Mouse (Mus musculus) hematopoietic stem cell, adult 5-6 weeks (primary cell): ENCODE results near the gene Synj2. TPM values are rescaled to one million over a fixed set of nuclear protein-coding genes. Genes with fewer than 3 reads are reported as not detected.

ENCODE experiments used
- ATAC-seq, 2 experiments: fragments of 125-278 bp in 1 of 2; replicated peaks in 1 of 2; 2 replicates each; pipeline ENCODE4 v1.8.0; 2016 to 2017; ENCODE audit warnings: inconsistent platforms in 2 of 2, mild to moderate bottlenecking in 2 of 2, moderate number of reproducible peaks in 2 of 2, low read depth in 1 of 2, moderate TSS enrichment in 1 of 2; ENCODE audit not compliant: low FRiP score in 2 of 2, poor library complexity in 2 of 2, severe bottlenecking in 2 of 2, insufficient read depth in 1 of 2, low TSS enrichment in 1 of 2
- total RNA-seq: library from RNA; stranded (forward); fragments of 172-1452, 232-1000 nt; gene quantifications from 2 replicates; pipeline ENCODE4 v1.2.3, GENCODE M21; 2017

The Synj2 gene
- 8.1 and 17.9 TPM in 2 replicates for total RNA-seq

DNA sequence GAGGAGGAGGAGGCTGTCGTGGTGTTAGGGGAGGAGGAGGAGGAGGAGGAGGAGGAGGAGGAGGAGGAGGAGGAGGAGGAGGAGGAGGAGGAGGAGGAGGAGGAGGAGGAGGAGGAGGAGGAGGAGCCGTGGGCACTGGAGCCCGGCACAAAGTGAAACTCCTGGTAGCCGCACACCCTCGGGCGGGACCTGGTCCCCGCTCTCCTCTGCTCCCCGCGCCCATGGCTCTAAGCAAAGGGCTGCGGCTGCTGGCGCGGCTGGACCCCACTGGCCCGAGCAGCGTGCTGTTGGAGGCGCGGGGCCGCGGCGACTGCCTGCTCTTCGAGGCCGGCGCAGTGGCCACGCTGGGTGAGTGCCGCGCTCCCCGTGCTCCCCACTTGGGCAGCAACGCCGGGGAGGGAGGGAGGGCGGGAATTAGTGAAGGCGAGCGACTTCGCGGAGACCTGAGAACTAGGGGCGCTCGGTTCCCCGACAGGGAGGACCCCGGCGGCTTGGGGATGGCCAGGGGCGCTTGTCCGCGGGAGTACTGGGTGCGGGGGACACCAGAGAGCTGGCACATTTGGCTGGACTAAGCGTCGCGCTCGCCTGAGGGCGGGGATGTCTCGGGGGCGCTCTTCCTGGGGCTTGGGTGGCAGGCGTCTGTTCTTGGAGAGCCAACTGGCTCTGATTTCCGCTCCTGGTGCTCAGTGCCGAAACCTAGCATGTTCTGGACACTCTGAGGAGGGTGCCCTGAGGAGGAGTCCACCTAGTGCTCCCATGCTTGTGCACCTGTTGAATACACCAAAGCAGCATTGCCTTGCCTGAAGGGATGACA lies at the start of gene Synj2:
TSS of gene Synj2 (plus strand) at position 51 of the 814 bp plus-strand sequence.
- no peak; a peak in 1 of 4 replicates for ATAC-seq

DNA sequence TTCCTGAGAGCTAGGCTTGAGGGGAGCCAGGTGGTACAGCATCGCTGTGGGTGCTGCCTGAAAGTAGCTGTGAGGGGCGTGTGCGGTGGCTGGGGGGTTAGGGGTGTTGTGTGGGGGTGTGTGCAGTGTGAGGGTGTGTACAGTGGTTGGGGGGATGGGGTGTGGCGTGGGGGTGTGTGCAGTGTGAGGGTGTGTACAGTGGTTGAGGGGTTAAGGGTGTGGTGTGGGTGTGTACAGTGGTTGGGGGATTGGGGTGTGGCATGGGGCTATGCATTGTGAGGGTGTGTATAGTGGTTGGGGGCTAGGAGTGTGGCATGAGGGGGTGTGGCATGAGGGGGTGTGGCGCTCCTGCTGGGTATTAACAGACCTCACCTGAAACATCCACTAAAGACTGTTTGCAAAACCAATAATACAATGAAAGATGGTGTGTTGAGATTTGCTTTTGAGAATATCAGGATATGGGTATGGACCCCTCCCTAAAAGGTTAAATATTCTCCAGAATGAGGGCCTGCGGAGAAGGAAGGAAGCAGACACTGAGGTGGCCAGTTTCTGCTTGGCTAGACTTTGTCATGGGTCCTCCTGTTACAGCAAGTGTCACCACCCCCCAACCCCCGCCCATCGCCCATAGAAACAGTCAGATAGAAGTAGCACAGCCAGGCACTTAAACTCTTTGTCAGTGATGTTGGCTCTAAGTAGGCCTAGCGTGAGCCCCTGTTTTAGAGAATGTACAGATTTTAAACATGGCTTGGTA lies 49.0 kb upstream of the Synj2 start:
- no peak for ATAC-seq

DNA sequence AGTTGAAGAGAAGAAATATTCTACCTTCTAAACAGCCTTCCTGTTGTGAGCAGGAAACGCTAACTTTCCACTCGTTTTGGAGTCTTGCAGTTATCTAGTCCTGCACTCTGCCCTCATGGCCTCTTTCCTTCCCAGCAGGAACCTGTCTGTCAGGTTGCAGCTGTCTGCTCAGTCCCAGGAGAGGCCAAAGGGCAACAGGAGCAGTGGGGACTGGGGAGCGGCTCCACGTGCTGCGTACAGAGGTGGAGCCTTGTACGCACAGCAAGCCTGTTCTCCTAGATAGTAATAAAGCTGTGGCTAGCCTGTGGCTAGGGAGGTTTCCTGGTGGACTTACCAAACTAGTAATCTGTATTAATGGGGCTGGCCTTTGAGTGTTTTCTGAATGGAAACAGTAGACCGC lies 48.0 kb upstream of the Synj2 start:
- ATAC-seq = peak; percentile 63 to 70

DNA sequence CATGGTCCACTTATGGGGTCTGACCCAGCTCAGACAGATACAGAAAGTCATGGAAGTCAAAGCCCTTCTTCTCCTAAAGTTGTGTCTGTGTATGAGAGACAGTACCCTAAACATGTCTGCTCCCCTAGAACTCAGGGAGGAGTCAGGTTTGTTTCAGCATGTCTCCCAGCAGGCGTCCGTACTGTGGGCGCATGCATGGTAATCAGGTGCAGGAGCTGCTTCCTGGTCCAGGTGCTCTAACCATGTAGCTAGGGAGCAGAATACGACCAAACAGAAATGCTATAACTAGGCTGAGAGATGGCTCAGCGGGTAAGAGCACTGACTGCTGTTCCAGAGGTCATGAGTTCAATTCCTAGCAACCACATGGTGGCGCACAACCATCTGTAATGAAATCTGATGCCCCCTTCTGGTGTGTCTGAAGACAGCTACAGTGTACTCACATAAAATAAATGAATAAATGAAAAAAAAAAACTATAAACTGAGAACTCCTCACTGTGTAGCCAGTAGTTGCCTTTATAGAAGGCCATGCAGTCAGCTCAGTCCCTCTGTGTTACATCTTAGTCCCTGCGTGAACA lies 47.4 kb upstream of the Synj2 start:
- ATAC-seq = no peak

DNA sequence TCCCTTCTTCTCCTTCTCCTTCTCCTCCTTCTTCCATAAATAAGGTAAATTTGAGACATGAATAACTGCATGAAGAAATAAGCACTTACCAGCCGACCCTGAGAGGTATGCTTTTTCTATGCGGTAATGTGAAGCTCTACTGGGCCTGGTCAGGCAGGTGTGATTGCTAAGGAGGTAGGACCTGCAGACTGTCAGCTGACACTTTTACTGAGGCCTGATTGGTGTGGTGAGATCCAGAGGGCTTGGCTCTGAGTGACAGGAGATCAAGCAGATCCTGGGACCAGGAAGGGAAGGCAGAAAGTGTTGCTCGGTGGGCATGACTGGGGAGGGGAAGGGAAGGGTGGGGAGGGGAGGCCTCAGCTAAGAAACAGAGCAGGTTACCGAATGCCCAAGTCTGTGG lies 45.0 kb upstream of the Synj2 start:
- ATAC-seq = no peak

DNA sequence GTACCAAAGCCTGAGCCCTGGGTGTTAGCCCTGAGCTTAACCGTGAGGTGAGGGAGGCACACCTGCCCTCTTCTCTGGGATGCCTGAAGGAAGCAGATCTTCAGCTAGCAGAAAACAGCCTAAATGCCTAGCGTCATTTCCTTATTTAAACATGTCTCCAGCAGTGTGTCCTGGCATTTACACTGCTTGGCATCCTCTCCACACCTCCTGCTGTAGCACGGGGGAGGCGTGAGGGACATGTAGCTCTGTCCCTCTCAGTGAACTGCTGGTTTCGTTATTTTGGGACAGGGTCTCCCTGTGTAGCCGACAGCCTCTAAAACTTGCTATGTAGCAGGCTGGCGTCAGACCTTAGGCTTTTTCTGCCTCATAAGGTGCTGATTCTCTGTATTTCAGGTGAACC lies 44.5 kb upstream of the Synj2 start:
- no peak for ATAC-seq

DNA sequence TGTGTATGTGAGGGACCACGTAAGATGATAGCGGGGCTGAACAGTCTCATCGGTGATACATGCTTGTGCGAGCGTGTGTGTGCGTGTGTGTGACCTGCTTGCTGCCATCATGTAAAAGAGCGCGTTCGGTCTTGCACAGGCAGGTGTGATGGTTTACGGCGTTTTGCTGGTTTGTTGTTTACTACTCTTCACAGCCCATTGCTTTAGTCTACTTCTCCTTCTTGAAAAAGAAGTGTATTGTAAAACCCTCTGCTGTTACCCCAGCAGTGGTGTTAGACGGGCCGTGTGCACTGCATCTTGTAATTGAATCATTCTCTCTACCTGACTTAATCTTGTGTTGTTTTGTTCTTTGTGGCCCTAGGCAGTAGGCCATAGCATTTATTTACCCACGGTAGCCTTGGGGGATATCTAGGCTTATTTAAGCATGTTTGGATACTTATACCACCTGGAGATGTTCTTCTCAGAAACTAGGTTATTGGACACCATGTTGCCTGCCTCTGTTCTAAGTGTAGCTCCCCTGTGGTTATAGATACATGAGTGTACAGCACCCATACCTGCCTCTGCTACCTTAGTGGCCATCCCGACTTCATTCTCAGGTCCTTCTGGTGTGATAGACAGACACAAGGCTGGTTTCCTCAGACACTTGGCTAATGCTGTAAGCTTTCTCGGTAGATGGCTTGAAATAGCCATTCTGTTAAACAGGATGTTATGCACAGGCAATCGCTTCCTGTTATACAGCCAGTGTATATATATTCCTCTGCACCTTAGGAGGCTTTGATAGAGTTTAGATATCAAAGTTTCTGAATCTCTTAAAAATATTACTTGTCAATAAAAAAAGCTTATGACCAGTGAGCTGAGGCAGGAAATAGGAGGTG lies 43.5 kb upstream of the Synj2 start:
- no peak for ATAC-seq

DNA sequence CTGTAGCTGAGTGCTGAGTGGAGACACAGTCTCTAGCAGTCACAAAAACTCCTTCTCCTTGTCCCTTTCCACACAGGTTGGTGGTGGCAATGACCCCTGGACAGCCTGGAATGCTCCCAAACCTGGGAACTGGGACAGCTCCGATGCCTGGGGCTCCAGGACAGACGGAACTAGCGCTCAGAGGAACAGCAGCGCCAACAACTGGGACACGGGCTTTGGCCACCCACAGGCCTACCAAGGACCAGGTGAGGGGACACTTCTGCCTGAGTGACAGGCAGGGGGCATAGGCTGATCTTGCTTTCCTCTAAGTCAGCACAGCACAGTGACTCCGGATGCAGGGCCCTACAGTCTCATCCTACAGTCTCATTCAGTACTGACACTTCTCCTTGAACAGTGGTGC lies 41.8 kb upstream of the Synj2 start:
- ATAC-seq = no peak

DNA sequence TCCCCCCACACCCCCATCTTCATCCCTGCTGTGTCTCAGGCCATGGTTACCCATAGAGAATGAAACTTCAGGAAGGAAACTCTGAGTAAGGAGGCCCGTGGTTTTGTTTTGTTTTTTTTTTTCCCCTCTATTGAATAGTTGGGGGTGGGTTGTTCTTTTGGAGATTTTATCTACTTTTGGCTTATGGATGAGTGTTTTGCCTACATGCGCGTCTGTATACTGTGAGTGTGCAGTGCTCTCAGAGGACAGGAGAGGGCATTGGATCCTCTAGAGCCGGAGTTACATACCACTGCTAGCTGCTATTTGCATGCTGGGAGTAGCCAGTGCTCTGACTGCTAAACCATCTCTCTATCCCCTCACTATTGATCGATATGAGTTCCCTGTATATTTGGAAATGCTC lies 39.7 kb upstream of the Synj2 start:
- ATAC-seq = no peak

DNA sequence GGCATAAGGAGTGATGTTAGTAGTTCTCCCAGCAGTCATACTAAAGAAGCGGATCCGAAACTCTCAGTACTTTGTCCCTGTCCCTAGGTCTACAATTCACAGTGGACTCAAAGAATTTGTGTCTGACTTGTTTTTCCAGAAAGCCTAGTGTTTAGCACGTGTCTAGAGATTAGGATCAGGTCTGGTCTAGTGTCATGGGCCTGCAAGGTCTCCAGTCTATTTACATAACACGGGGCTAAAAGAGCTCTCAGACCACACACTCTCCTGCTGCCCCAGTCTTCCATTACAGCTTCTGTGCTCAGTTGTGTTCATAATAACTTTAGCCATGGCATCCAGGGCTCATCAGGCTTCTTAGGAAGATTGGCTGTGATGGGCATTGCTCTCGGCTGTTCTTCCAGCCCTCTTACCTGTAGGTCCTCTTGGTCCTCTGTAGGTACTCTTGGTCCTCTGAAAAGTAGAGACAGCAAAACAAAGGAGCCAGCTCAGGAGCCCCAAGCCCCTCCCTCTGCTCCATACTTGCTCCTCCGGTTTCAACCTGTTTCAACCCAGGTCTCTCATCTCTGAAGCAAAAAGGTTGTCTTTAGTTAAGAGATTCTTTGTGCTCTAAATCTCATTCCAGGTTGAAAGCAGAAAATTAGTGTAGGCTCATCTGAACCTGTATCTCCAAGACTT lies 37.3 kb upstream of the Synj2 start:
- ATAC-seq = no peak

DNA sequence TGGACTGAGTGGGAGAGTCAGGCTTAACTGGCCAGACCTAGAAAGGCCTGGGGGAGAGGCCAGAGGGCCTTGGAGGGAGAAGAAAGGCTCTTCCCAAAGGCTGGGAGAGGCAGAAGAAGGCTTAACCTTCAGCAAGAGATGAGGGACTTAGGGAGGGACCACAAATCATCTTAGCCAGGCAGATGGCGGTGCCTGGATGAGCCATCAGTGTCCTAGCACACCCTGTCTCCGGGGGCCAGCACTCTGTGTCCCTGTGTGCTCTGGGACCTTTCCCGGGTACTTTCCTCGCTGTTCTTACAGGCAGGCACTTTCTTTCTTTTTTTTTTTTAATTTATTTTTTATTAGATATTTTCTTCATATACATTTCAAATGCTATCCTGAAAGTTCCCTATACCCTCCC lies 31.4 kb upstream of the Synj2 start:
- ATAC-seq = no peak

DNA sequence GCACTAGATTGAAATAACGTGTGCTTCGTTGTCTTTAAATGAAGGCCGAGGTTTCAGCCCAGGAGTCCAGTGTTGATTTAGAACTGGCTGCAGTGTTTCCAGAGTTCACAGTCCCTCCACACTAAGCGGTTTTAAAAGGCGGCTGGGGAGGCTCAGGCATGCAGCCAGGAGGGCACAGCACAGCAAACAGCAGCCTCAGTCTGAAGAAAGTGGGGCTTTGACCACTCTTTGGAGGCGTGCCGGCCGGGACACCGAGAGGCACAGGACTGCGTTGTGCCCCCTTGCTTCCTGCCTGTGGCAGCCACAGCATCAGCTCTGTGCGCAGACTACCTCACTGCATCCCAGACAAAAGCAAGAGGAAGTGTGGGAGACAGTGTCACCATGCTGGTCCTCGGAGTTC lies 29.5 kb upstream of the Synj2 start:
- ATAC-seq = no peak

DNA sequence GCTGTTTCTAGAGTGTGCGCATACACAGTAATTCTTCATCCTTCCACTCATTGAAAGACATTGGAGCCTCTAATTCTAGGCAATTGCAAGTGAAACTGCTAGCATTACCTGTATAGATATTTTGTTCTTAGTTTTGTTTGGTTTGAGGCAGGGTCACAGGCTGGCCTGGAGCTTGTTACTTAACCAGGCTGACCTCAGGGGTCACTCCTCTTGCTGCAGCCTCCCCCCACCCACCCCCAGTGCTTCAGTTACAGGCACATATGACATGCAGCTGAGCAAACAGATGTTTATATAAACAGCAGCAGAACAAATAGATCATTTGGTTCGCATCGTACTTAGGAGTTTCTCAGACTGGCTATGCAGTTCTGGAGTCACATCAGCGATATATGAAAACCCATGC lies 28.3 kb upstream of the Synj2 start:
- no peak for ATAC-seq

DNA sequence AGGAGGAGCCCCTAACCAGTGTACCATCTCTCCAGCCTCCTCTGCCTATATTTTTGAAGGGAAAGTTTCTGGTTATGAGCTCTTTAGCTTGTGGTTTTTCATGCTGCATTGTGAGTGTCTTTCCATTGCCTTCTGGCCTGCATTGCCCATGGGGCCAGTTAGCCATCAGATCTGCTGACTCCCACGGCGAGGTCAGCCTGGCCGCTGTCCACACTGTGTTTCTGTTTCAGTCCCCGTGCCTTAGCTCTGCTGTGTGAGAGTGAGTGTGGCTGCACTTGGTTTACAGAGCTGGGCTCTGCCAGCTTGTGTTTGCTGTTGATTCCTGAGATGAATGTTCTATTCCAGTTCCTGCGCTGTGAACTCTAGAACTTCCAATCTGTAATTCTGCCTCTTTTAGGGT lies 26.9 kb upstream of the Synj2 start:
- ATAC-seq = no peak

DNA sequence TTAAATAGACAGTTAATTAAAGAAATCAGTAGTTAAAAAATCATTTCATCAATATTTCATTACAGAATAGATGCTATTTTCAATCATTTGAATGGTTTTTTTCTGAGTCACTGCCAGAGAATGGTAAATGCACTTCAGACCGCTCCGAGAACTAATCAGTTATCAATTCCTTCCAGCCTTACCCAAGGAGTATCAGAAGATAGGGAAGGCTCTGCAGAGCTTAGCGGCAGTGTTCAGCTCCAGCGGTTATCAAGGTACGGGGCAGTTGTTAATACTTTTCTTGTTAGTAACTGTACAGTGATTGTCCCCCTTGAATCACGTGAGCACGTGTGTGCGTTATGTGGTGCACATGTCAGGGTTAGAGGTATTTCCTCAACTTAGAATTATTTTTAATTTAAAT lies 19.1 kb upstream of the Synj2 start:
- ATAC-seq = no peak

DNA sequence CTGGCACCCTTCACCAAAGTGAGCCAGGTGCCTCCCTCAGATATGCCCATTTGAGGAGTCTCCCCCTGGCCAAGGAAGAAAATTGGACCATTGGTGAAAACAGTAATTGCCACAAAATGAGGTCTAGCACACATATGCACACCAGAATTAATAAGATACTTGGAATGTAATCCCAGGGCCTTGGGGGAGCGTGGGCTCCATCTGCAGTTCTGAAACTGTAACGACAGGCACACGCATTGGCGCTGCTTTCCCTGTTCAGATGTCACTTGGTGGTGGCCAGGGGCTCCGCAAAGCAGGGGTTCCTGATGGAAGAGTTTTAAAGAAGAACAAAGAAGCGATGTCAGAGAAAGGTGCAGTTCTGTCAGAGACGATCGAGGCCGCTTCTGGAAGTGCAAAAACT lies 17.8 kb upstream of the Synj2 start:
- peak; percentile 37 to 59; a peak in 2 of 4 replicates for ATAC-seq

DNA sequence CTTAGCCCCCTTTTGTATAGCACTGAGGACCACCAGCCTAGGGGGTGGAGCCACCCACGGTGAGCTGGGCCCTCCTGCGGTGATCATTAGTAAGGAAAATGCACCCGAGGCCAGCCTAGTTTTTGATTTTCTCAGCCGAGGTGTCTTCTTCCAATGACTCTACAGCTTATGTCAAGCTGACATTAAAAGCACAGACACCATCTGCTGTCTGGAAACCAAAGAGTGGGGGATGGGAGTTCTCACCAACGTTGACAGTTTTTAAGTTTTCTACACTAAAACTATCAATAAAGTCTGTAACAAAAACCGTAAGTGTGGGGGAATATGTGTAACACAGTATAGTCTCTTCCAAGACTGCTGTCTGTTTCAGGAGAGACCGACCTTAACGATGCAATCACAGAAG lies 16.8 kb upstream of the Synj2 start:
- ATAC-seq = no peak
